Comparison of ENCODE assay signal across 14 mouse cellular contexts in genomic region chr5:72219697-72220096, GRCm38 (mm10). TPM values are rescaled to one million over a fixed set of nuclear protein-coding genes. Genes with fewer than 3 reads are reported as not detected.
DNase-seq lines count a peak whose midpoint lies in the region; ATAC-seq and TF ChIP-seq lines count a peak whose summit lies in the region.
"Had no signal": no experiment of that assay in that cellular context is flagged by ENCODE, and none has a peak within 500 bp of the region (broad histone marks: within the 10 kb centered on the region; RNA-seq: fewer than 3 reads in every experiment).

No protein-coding gene starts in this region.

- no peak overlapping the region for H3K9ac ChIP-seq in heart, postnatal 0 days (replicated peaks; ENCODE audit: low read depth, low read length)
- H3K9ac ChIP-seq in liver, embryonic 16.5 days (ENCODE audit: low read depth, low read length), result no peak overlapping the region
- H3K9ac ChIP-seq: hindbrain, embryonic 13.5 days had no signal

- peak overlapping the region; percentile 9; the same call in 1 of the 2 replicates for H3K27ac ChIP-seq in heart, postnatal 0 days (ENCODE audit: low read depth)
- no peak overlapping the region for H3K27ac ChIP-seq in liver, embryonic 16.5 days (ENCODE audit: low read length)
- H3K27ac ChIP-seq: forebrain, embryonic 10.5 days; hindbrain, embryonic 13.5 days had no signal

- peaks cover 12% of the 10 kb centered on the region for H3K4me1 ChIP-seq in heart, postnatal 0 days (ENCODE audit: control insufficient read depth, insufficient read depth)
- H3K4me1 ChIP-seq in liver, embryonic 16.5 days (ENCODE audit: control insufficient read depth, low read depth, low read length), result peaks cover 4% of the 10 kb centered on the region
- H3K4me1 ChIP-seq: hindbrain, embryonic 13.5 days had no signal

- peak; percentile 88 for ATAC-seq in heart, postnatal 0 days (ENCODE audit: insufficient read depth, low read depth)
- ATAC-seq in liver, embryonic 16.5 days (ENCODE audit: low read depth), result peak; percentile 61
- ATAC-seq in neutrophil, adult 5-6 weeks (ENCODE audit: extremely low read depth, insufficient number of reproducible peaks, low FRiP score, poor library complexity, severe bottlenecking), result peak; percentile 56; the same call in 1 of the 2 replicates

- no peak overlapping the region for H3K4me3 ChIP-seq in heart, postnatal 0 days (ENCODE audit: low read depth, low read length)
- H3K4me3 ChIP-seq in liver, embryonic 16.5 days (ENCODE audit: low read depth, low read length), result no peak overlapping the region
- H3K4me3 ChIP-seq: forebrain, embryonic 10.5 days; hindbrain, embryonic 13.5 days had no signal

- 37% methylated on average over 12 of the region's 12 CpGs for WGBS in heart, postnatal 0 days
- 70% methylated on average over 12 of the region's 12 CpGs for WGBS in liver, embryonic 16.5 days (ENCODE audit: insufficient replicate concordance)

- DNase-seq in heart, adult 18-20 months, result peak; percentile 69 to 75
- no peak for DNase-seq in heart, postnatal 4 days
- peak; percentile 59 for DNase-seq in heart, postnatal 0 days (ENCODE audit: low spot score)
- no peak for DNase-seq in thymus, adult 18-20 months
- no peak for DNase-seq in right cerebral cortex, postnatal 36 days (ENCODE audit: low spot score in 2 of 2)
- no peak for DNase-seq in gastrocnemius, postnatal 25 days
- DNase-seq: B cell, adult 2 months; cerebellum, adult 11-12 months; layer of hippocampus, postnatal 36 days; thymus, postnatal 14 days had no signal

- H3K4me2 ChIP-seq in heart, postnatal 0 days (ENCODE audit: low read depth, low read length), result no peak overlapping the region
- H3K4me2 ChIP-seq in liver, embryonic 16.5 days (ENCODE audit: low read depth, low read length), result no peak overlapping the region
- H3K4me2 ChIP-seq: hindbrain, embryonic 13.5 days had no signal

- no peak for TF ChIP-seq EP300 in heart, postnatal 0 days (IDR thresholded peaks at IDR 0.05; ENCODE audit: low read depth)

- H3K36me3 ChIP-seq in heart, postnatal 0 days (replicated peaks; ENCODE audit: control insufficient read depth, insufficient read depth, low read length), result no peaks in the 10 kb centered on the region
- H3K36me3 ChIP-seq in liver, embryonic 16.5 days (ENCODE audit: control insufficient read depth, insufficient read depth), result no peaks in the 10 kb centered on the region
- H3K36me3 ChIP-seq: forebrain, embryonic 10.5 days; hindbrain, embryonic 13.5 days had no signal

- no peak for TF ChIP-seq CTCF in heart, postnatal 0 days (IDR thresholded peaks at IDR 0.05; ENCODE audit: low read depth)

- no peaks in the 10 kb centered on the region for H3K27me3 ChIP-seq in heart, postnatal 0 days (ENCODE audit: control insufficient read depth, insufficient read depth, low read length)
- H3K27me3 ChIP-seq in liver, embryonic 16.5 days (ENCODE audit: control insufficient read depth, insufficient read depth, low read depth, low read length), result no peaks in the 10 kb centered on the region
- H3K27me3 ChIP-seq: hindbrain, embryonic 13.5 days had no signal

- H3K9me3 ChIP-seq in heart, postnatal 0 days (replicated peaks; ENCODE audit: control insufficient read depth, low read length), result no peaks in the 10 kb centered on the region
- no peaks in the 10 kb centered on the region for H3K9me3 ChIP-seq in liver, embryonic 16.5 days (replicated peaks; ENCODE audit: control insufficient read depth, low read length)
- H3K9me3 ChIP-seq: forebrain, embryonic 10.5 days; hindbrain, embryonic 13.5 days had no signal

RNA-seq across cellular contexts. Expression of gene Commd8, which starts 51.7 kb away (rescaled TPM):
- 10 to 100 TPM; 40.0 to 44.0 TPM for total RNA-seq in heart, adult 18-20 months (2021)
- total RNA-seq in heart, postnatal 4 days (2021), result 10 to 100 TPM; 43.2 to 46.3 TPM
- 15.0 and 15.1 TPM in 2 replicates for total RNA-seq in heart, postnatal 0 days (2014; rRNA removed; ENCODE audit: low replicate concordance)
- 80.7 and 86.8 TPM in 2 replicates for polyA plus RNA-seq in heart, postnatal 0 days (2015; fragmentation: Nextera tagmentation; extraction: Ambion mirVana)
- 47.6 and 58.8 TPM in 2 replicates for polyA plus RNA-seq in liver, embryonic 16.5 days (2015; fragmentation: Nextera tagmentation; extraction: Ambion mirVana)
- total RNA-seq in neutrophil, adult 5-6 weeks (2017), result 71.8 and 82.5 TPM in 2 replicates
- 10 to 100 TPM; 28.4 to 29.2 TPM for total RNA-seq in gastrocnemius, postnatal 25 days (2021)

Comparison
In these comparisons a context has a peak if more than half of its experiments do, and no peak if none do; other contexts are left out.
1. DNase-seq: peak in heart, adult 18-20 months (2 of 2) and heart, postnatal 0 days (single experiment); none in heart, postnatal 4 days (single experiment), thymus, adult 18-20 months (0 of 2), right cerebral cortex, postnatal 36 days (0 of 2) and gastrocnemius, postnatal 25 days (single experiment).
2. Peak in every context shown above with its lines, with median percentiles within 50 percentile points of each other: ATAC-seq.